Mouse (Mus musculus) cerebellum, postnatal 14 days (tissue): ENCODE results near the gene Mmp27.

Experiments used
- DNase-seq, 2 experiments: peaks; one replicate each; pipeline ENCODE4 v3.0.0; 2021; ENCODE audit warnings: mixed read lengths in 2 of 2

Gene Mmp27

GRCm38 (mm10) chr9:7571162-7571561 lies at the start of gene Mmp27:
Mmp27 (plus strand) TSS chr9:7571396.
- no peak for DNase-seq

GRCm38 (mm10) chr9:7526255-7526940 lies 44.8 kb upstream of the Mmp27 start:
- no peak for DNase-seq

GRCm38 (mm10) chr9:7542763-7543162 lies 28.4 kb upstream of the Mmp27 start:
- DNase-seq, result no peak

- DNase-seq, result no peak
Observed at GRCm38 (mm10) chr9:7544923-7545457, 26.2 kb upstream of the Mmp27 start.

GRCm38 (mm10) chr9:7545471-7545870 lies 25.7 kb upstream of the Mmp27 start:
- DNase-seq, result no peak

GRCm38 (mm10) chr9:7545920-7546319 lies 25.3 kb upstream of the Mmp27 start:
- no peak for DNase-seq

- DNase-seq, result no peak
Observed at GRCm38 (mm10) chr9:7551943-7552342, 19.3 kb upstream of the Mmp27 start.

GRCm38 (mm10) chr9:7553536-7553935 lies 17.7 kb upstream of the Mmp27 start:
- DNase-seq, result no peak

GRCm38 (mm10) chr9:7554382-7554781 lies 16.8 kb upstream of the Mmp27 start:
- DNase-seq, result peak; percentile 14 to 15

- no peak for DNase-seq
Observed at GRCm38 (mm10) chr9:7558221-7559017, 12.8 kb upstream of the Mmp27 start, which contains the start of gene Mmp8. Mmp8 (plus strand) TSS chr9:7558456.

GRCm38 (mm10) chr9:7560026-7560425 lies 11.2 kb upstream of the Mmp27 start:
- DNase-seq, result no peak

GRCm38 (mm10) chr9:7567376-7567775 lies 3.8 kb upstream of the Mmp27 start:
- no peak for DNase-seq

GRCm38 (mm10) chr9:7567923-7568322 lies 3.3 kb upstream of the Mmp27 start:
- no peak for DNase-seq

- DNase-seq, result no peak
Observed at GRCm38 (mm10) chr9:7570485-7570884, 711 bp upstream of the Mmp27 start.

- peak in 1 of 2 experiments; percentile 2 for DNase-seq
Observed at GRCm38 (mm10) chr9:7572188-7572587, 992 bp downstream of the Mmp27 start.

GRCm38 (mm10) chr9:7572663-7573308 lies 1.6 kb downstream of the Mmp27 start:
- no peak for DNase-seq

- DNase-seq, result no peak
Observed at GRCm38 (mm10) chr9:7575526-7575925, 4.3 kb downstream of the Mmp27 start.

GRCm38 (mm10) chr9:7577371-7577770 lies 6.2 kb downstream of the Mmp27 start:
- DNase-seq, result no peak

- DNase-seq, result no peak
Observed at GRCm38 (mm10) chr9:7590063-7590462, 18.9 kb downstream of the Mmp27 start.

- DNase-seq, result no peak
Observed at GRCm38 (mm10) chr9:7593272-7593812, 22.1 kb downstream of the Mmp27 start.

GRCm38 (mm10) chr9:7594816-7595540 lies 23.8 kb downstream of the Mmp27 start:
- DNase-seq, result peak; percentile 85 to 86
